Comparison of ENCODE assay signal across 14 mouse cellular contexts in the genomic region with DNA sequence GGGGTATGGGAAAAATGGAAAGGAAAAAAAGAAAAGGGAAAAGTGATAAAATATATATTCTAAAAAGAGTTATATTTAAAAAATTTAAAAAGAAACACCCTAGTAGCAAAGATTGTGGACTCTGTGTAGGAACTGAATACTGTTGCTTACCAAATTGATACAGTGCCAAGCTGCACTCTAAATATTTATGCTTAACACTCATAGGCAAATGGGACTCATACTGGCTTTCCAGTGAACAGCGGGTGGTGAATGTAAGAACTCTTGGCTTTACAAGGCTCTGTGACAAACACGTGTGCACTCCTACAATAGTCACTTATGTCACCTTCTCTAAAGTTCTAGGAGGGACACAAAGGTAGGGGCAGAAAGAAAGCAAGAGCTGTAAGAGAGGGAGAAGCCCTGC.
"Had no signal": no experiment of that assay in that cellular context is flagged by ENCODE, and none has a peak within 500 bp of the region (broad histone marks: within the 10 kb centered on the region; RNA-seq: fewer than 3 reads in every experiment).

No protein-coding gene starts in this region.

- H3K4me2 ChIP-seq: limb, embryonic 15.5 days; liver, embryonic 12.5 days; midbrain, embryonic 12.5 days; neural tube, embryonic 13.5 days; stomach, embryonic 15.5 days had no signal

- H3K4me3 ChIP-seq: limb, embryonic 15.5 days; liver, embryonic 12.5 days; midbrain, embryonic 12.5 days; neural tube, embryonic 13.5 days; stomach, embryonic 15.5 days had no signal

- H3K27me3 ChIP-seq: limb, embryonic 15.5 days; liver, embryonic 12.5 days; midbrain, embryonic 12.5 days; neural tube, embryonic 13.5 days; stomach, embryonic 15.5 days had no signal

- H3K9me3 ChIP-seq: limb, embryonic 15.5 days; liver, embryonic 12.5 days; midbrain, embryonic 12.5 days; neural tube, embryonic 13.5 days; stomach, embryonic 15.5 days had no signal

- ATAC-seq: liver, embryonic 12.5 days; midbrain, embryonic 16.5 days had no signal

- H3K27ac ChIP-seq: limb, embryonic 15.5 days; liver, embryonic 12.5 days; midbrain, embryonic 12.5 days; neural tube, embryonic 13.5 days; stomach, embryonic 15.5 days had no signal

- H3K9ac ChIP-seq: limb, embryonic 15.5 days; liver, embryonic 12.5 days; midbrain, embryonic 12.5 days; neural tube, embryonic 13.5 days; stomach, embryonic 15.5 days had no signal

- DNase-seq: kidney, adult 18-20 months; kidney, postnatal 25 days; layer of hippocampus, adult 9-11 months; layer of hippocampus, postnatal 36 days; retina, postnatal 1 day; right cerebral cortex, postnatal 14 days; thymus, adult 2 months; thymus, postnatal 25 days had no signal

- H3K4me1 ChIP-seq: limb, embryonic 15.5 days; liver, embryonic 12.5 days; midbrain, embryonic 12.5 days; neural tube, embryonic 13.5 days; stomach, embryonic 15.5 days had no signal

- H3K36me3 ChIP-seq: limb, embryonic 15.5 days; liver, embryonic 12.5 days; midbrain, embryonic 12.5 days; neural tube, embryonic 13.5 days; stomach, embryonic 15.5 days had no signal
